Mouse (Mus musculus): ENCODE data around the gene B830017H08Rik.

The B830017H08Rik gene

GRCm38 (mm10) chr16:17809711-17810110 is 23.2 kb upstream of the B830017H08Rik start:
- DNase-seq (ENCODE audit: low spot score in 2 of 2) = no peak

- no peak for DNase-seq (ENCODE audit: low spot score in 2 of 2)
Observed at GRCm38 (mm10) chr16:17812120-17812519, 20.8 kb upstream of the B830017H08Rik start.

- DNase-seq (ENCODE audit: low spot score in 2 of 2) = no peak
Observed at GRCm38 (mm10) chr16:17813173-17813572, 19.7 kb upstream of the B830017H08Rik start.

GRCm38 (mm10) chr16:17815411-17816402 is 17.2 kb upstream of the B830017H08Rik start:
- DNase-seq (ENCODE audit: low spot score in 2 of 2) = peak in 1 of 2 experiments; percentile 72

GRCm38 (mm10) chr16:17816528-17816927 is 16.4 kb upstream of the B830017H08Rik start:
- DNase-seq (ENCODE audit: low spot score in 2 of 2) = no peak

GRCm38 (mm10) chr16:17826500-17826899 is 6.4 kb upstream of the B830017H08Rik start:
- DNase-seq (ENCODE audit: low spot score in 2 of 2) = no peak

GRCm38 (mm10) chr16:17828229-17828628 is 4.7 kb upstream of the B830017H08Rik start:
- no peak for DNase-seq (ENCODE audit: low spot score in 2 of 2)

- no peak for DNase-seq (ENCODE audit: low spot score in 2 of 2)
Observed at GRCm38 (mm10) chr16:17828867-17829266, 4.1 kb upstream of the B830017H08Rik start.

GRCm38 (mm10) chr16:17830385-17831178 is 2.3 kb upstream of the B830017H08Rik start:
- no peak for DNase-seq (ENCODE audit: low spot score in 2 of 2)

GRCm38 (mm10) chr16:17831781-17832180 is 1.1 kb upstream of the B830017H08Rik start:
- DNase-seq (ENCODE audit: low spot score in 2 of 2) = no peak

GRCm38 (mm10) chr16:17833321-17833680 is 380 bp downstream of the B830017H08Rik start:
- no peak for DNase-seq (ENCODE audit: low spot score in 2 of 2)

- no peak for DNase-seq (ENCODE audit: low spot score in 2 of 2)
Observed at GRCm38 (mm10) chr16:17833681-17834399, 919 bp downstream of the B830017H08Rik start.

GRCm38 (mm10) chr16:17834543-17834942 is 1.6 kb downstream of the B830017H08Rik start:
- DNase-seq (ENCODE audit: low spot score in 2 of 2) = no peak

- DNase-seq (ENCODE audit: low spot score in 2 of 2) = no peak
Observed at GRCm38 (mm10) chr16:17835481-17835880, 2.6 kb downstream of the B830017H08Rik start.

GRCm38 (mm10) chr16:17838051-17838450 is 5.1 kb downstream of the B830017H08Rik start, which contains the start of gene Car15:
Gene Car15 (minus strand): TSS chr16:17838364.
- no peak for DNase-seq (ENCODE audit: low spot score in 2 of 2)

- no peak for DNase-seq (ENCODE audit: low spot score in 2 of 2)
Observed at GRCm38 (mm10) chr16:17839976-17840375, 7.1 kb downstream of the B830017H08Rik start.

GRCm38 (mm10) chr16:17842437-17842836 is 9.5 kb downstream of the B830017H08Rik start:
- no peak for DNase-seq (ENCODE audit: low spot score in 2 of 2)

GRCm38 (mm10) chr16:17843701-17844365 is 10.9 kb downstream of the B830017H08Rik start:
- DNase-seq (ENCODE audit: low spot score in 2 of 2) = no peak

GRCm38 (mm10) chr16:17848431-17848830 is 15.5 kb downstream of the B830017H08Rik start:
- DNase-seq (ENCODE audit: low spot score in 2 of 2) = no peak

- DNase-seq (ENCODE audit: low spot score in 2 of 2) = no peak
Observed at GRCm38 (mm10) chr16:17848928-17849327, 16.0 kb downstream of the B830017H08Rik start.

- no peak for DNase-seq (ENCODE audit: low spot score in 2 of 2)
Observed at GRCm38 (mm10) chr16:17849486-17849885, 16.6 kb downstream of the B830017H08Rik start.
